Mouse (Mus musculus) kidney, adult 2 months (tissue): ENCODE data around the gene Flad1. TPM values are rescaled to one million over a fixed set of nuclear protein-coding genes. Genes with fewer than 3 reads are reported as not detected.
A peak's percentile ranks its signal among the peaks of the same experiment; 100 is the strongest.

Source experiments
- DNase-seq: peaks from one replicate; pipeline ENCODE4 v3.0.0; 2021
- H3K27ac ChIP-seq: fragments of 200-500 bp; 2 replicates; pipeline ENCODE4 v1.5.1; 2012; ENCODE audit warnings: low read depth, low read length, control low read depth, inconsistent platforms; ENCODE audit not compliant: insufficient read depth
- H3K27me3 ChIP-seq: fragments of 200-500 bp; replicated peaks from 2 replicates; pipeline ENCODE4 v1.6.1; 2012; ENCODE audit warnings: mild to moderate bottlenecking, moderate library complexity, low read length, inconsistent platforms; ENCODE audit not compliant: control insufficient read depth, insufficient read depth
- H3K36me3 ChIP-seq: fragments of 200-500 bp; 2 replicates; pipeline ENCODE4 v1.6.1; 2012; ENCODE audit warnings: mild to moderate bottlenecking, moderate library complexity, low read length, inconsistent platforms; ENCODE audit not compliant: control insufficient read depth, insufficient read depth
- H3K4me1 ChIP-seq: fragments of 200-500 bp; 2 replicates; pipeline ENCODE4 v1.6.1; 2011; ENCODE audit warnings: low read length; ENCODE audit not compliant: control insufficient read depth, insufficient read depth
- H3K4me3 ChIP-seq: fragments of 200-500 bp; 2 replicates; pipeline ENCODE4 v1.5.1; 2011; ENCODE audit warnings: mild to moderate bottlenecking, low read depth, low read length, control low read depth; ENCODE audit not compliant: insufficient read depth
- CTCF ChIP-seq: fragments of 200-500 bp; conservative IDR thresholded peaks from 2 replicates; pipeline ENCODE4 v1.5.1; 2011; ENCODE audit warnings: low read depth, mild to moderate bottlenecking, control low read depth, low read length, moderate library complexity, mixed read lengths; ENCODE audit not compliant: insufficient read depth, insufficient read length
- POLR2A ChIP-seq: fragments of 200-500 bp; IDR thresholded peaks from one replicate; pipeline ENCODE4 v1.6.1; 2011; ENCODE audit warnings: low read depth, low read length, control low read depth
- WGBS: fragments of 180-500 bp; shearing (Covaris S2); methylation state at CpG from one replicate; pipeline ENCODE4 v1.1.7; 2018; 5-methylcytosine and 5-hydroxymethylcytosine counted together
- polyA plus RNA-seq: library from polyadenylated mRNA; depleted of rRNA; stranded (reverse); fragments of >200 nt; gene quantifications from 2 replicates; pipeline ENCODE4 v1.2.3, GENCODE M21; 2012

Gene Flad1
- polyA plus RNA-seq, 1 experiment: 54.6 TPM

GRCm38 (mm10) chr3:89391663-89392511, 19.8 kb downstream of the Flad1 start:
- H3K4me3 ChIP-seq: peak overlapping the region; percentile 83
- H3K4me1 ChIP-seq: peaks cover 39% of the 10 kb centered on the region
- peak; percentile 86 for DNase-seq
- H3K27ac ChIP-seq: peak overlapping the region; percentile 97
- TF ChIP-seq CTCF (no peak), POLR2A (no peak)
- H3K27me3 ChIP-seq: no peaks in the 10 kb centered on the region
- no peaks in the 10 kb centered on the region for H3K36me3 ChIP-seq
- 1% methylated on average over 50 of the region's 56 CpGs for WGBS

GRCm38 (mm10) chr3:89390699-89391662, 20.7 kb downstream of the Flad1 start:
- no peak for TF ChIP-seq POLR2A
- no peak for TF ChIP-seq CTCF
- 13% methylated on average over 19 of the region's 19 CpGs for WGBS
- Histone ChIP-seq H3K4me1 (peaks cover 35% of the 10 kb centered on the region), H3K27me3 (no peaks in the 10 kb centered on the region), H3K4me3 (peak overlapping the region; percentile 83), H3K27ac (peak overlapping the region; percentile 78), H3K36me3 (no peaks in the 10 kb centered on the region)
- peak; percentile 47 for DNase-seq

- Histone ChIP-seq H3K27me3 (no peaks in the 10 kb centered on the region), H3K27ac (peak overlapping the region; percentile 2; the same call in 1 of the 2 replicates), H3K4me3 (no peak overlapping the region), H3K36me3 (no peaks in the 10 kb centered on the region), H3K4me1 (peaks cover 35% of the 10 kb centered on the region)
- WGBS: 4% methylated on average over 5 of the region's 5 CpGs
- TF ChIP-seq POLR2A (no peak), CTCF (no peak)
- DNase-seq: peak; percentile 56
These were observed 21.6 kb downstream of the Flad1 start for GRCm38 (mm10) chr3:89390111-89390515.

GRCm38 (mm10) chr3:89388901-89389740, 22.5 kb downstream of the Flad1 start:
- Histone ChIP-seq H3K4me3 (no peak overlapping the region), H3K36me3 (no peaks in the 10 kb centered on the region), H3K27me3 (no peaks in the 10 kb centered on the region), H3K4me1 (peaks cover 35% of the 10 kb centered on the region), H3K27ac (no peak overlapping the region)
- 54% methylated on average over 6 of the region's 6 CpGs for WGBS
- TF ChIP-seq CTCF: no peak
- TF ChIP-seq POLR2A: no peak
- peak; percentile 47 for DNase-seq

- Histone ChIP-seq H3K27ac (no peak overlapping the region), H3K36me3 (no peaks in the 10 kb centered on the region), H3K27me3 (no peaks in the 10 kb centered on the region), H3K4me3 (no peak overlapping the region), H3K4me1 (peaks cover 35% of the 10 kb centered on the region)
- WGBS: 36% methylated on average over 11 of the region's 11 CpGs
- peak; percentile 73 for DNase-seq
- TF ChIP-seq POLR2A (no peak), CTCF (no peak)
These were observed 23.4 kb downstream of the Flad1 start for GRCm38 (mm10) chr3:89388134-89388881.

- DNase-seq: peak; percentile 26
- 73% methylated on average over 11 of the region's 11 CpGs for WGBS
- peaks cover 35% of the 10 kb centered on the region for H3K4me1 ChIP-seq
- no peaks in the 10 kb centered on the region for H3K36me3 ChIP-seq
- no peak overlapping the region for H3K4me3 ChIP-seq
- H3K27ac ChIP-seq: no peak overlapping the region
- no peaks in the 10 kb centered on the region for H3K27me3 ChIP-seq
- no peak for TF ChIP-seq POLR2A
- no peak for TF ChIP-seq CTCF
These were observed 24.0 kb downstream of the Flad1 start for GRCm38 (mm10) chr3:89387632-89388031.
